Mouse (Mus musculus): ENCODE measurements around the gene Mphosph8.

- TF ChIP-seq GATA1 (IDR thresholded peaks at IDR 0.05; ENCODE audit: borderline replicate concordance, low read length) (no peak), CTCF (IDR thresholded peaks at IDR 0.05; ENCODE audit: low read depth, low read length) (no peak)
These were observed 21.1 kb downstream of the Mphosph8 start for GRCm38 (mm10) chr14:56689116-56689515.
